ENCODE assay signal across 14 mouse cellular contexts in the genomic region with DNA sequence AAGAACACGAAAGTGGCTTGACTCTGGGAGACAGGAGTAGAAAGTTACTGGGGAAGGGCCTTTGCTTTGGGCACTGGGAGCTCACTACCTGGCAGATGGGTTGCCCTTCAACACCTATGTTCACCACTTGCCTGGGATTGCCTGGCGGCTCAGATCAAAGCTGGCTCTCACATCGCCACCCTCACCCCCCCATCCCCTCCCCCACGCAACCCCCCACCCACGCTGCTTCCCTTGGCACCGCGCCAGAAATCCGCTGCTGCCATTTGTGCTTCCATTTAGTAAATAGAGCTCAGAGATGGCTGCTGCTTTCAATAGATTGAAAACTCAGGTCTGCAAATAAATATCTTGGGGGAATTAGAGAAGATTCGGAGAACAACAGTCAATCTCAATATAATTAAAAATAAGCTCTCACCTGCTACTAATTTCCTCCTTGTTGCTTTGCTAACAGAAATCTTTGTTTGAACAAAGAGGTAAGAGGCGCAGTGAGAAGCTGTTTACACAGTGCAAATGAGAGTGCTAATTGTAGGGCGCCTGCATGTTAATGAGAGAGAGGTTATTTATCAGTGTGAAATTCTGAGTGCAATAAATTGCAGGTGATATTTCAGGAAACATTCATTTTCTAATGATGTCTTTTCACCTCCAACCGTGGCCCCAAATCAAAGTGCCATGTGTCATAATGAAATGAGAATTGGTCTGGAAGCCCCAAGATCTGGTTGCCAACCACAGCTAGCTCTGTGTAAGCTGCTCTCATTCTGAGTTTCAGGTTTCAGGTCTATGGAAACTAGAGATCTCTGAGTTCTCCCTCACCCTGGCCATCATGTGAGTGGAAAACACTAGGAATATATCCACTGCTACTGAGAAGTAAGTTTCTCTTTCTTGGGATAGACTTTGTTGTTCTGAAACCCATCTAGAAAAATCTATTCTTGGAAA.
DNase-seq lines count a peak whose midpoint lies in the region; ATAC-seq and TF ChIP-seq lines count a peak whose summit lies in the region.
"Had no signal": no experiment of that assay in that cellular context is flagged by ENCODE, and none has a peak within 500 bp of the region (broad histone marks: within the 10 kb centered on the region; RNA-seq: fewer than 3 reads in every experiment).

No protein-coding gene starts in this region.

- no peak overlapping the region for H3K4me3 ChIP-seq in hindbrain, embryonic 13.5 days
- no peak overlapping the region for H3K4me3 ChIP-seq in hindbrain, embryonic 10.5 days
- no peak overlapping the region for H3K4me3 ChIP-seq in hindbrain, postnatal 0 days (ENCODE audit: low read length)
- H3K4me3 ChIP-seq: kidney, embryonic 15.5 days; liver, embryonic 15.5 days had no signal

- no peaks in the 10 kb centered on the region for H3K36me3 ChIP-seq in hindbrain, embryonic 13.5 days
- no peaks in the 10 kb centered on the region for H3K36me3 ChIP-seq in hindbrain, embryonic 10.5 days
- no peaks in the 10 kb centered on the region for H3K36me3 ChIP-seq in hindbrain, postnatal 0 days (ENCODE audit: insufficient read depth, low read length)
- H3K36me3 ChIP-seq: kidney, embryonic 15.5 days; liver, embryonic 15.5 days had no signal

- no peak overlapping the region for H3K9ac ChIP-seq in hindbrain, embryonic 13.5 days
- H3K9ac ChIP-seq in hindbrain, postnatal 0 days (replicated peaks; ENCODE audit: low read length), result no peak overlapping the region
- H3K9ac ChIP-seq: kidney, embryonic 15.5 days; liver, embryonic 15.5 days had no signal

- 58% methylated on average over 12 of the region's 12 CpGs for WGBS in hindbrain, embryonic 13.5 days
- WGBS in hindbrain, embryonic 10.5 days, result 74% methylated on average over 12 of the region's 12 CpGs
- 46% methylated on average over 12 of the region's 12 CpGs for WGBS in hindbrain, postnatal 0 days

- ATAC-seq in hindbrain, embryonic 13.5 days (ENCODE audit: low FRiP score), result peak; percentile 63; the same call in 1 of the 2 replicates
- ATAC-seq in hindbrain, postnatal 0 days, result no peak
- ATAC-seq: CD4-positive, CD25-positive, alpha-beta regulatory T cell, adult 4 months; Patski had no signal

- 0 out of 2 replicates have a peak overlapping the region, but pooled peaks have one; percentile 10 for H3K4me2 ChIP-seq in hindbrain, embryonic 13.5 days
- no peak overlapping the region for H3K4me2 ChIP-seq in hindbrain, postnatal 0 days (ENCODE audit: low read depth, low read length)
- H3K4me2 ChIP-seq: kidney, embryonic 15.5 days; liver, embryonic 15.5 days had no signal

- DNase-seq in hindbrain, embryonic 10.5 days (ENCODE audit: low spot score), result no peak
- DNase-seq in testis, postnatal 10 days (ENCODE audit: low spot score), result peak; percentile 50
- no peak for DNase-seq in testis, postnatal 14 days (ENCODE audit: low spot score)
- DNase-seq in hindbrain, postnatal 0 days (ENCODE audit: low spot score), result peak; percentile 62
- no peak for DNase-seq in thymus, postnatal 4 days
- no peak for DNase-seq in gastrocnemius, adult 18-20 months (ENCODE audit: low spot score)
- DNase-seq: adrenal gland, postnatal 25 days; cerebellum, adult 18-20 months; heart, postnatal 10 days had no signal

- peak overlapping the region; percentile 66 for H3K27ac ChIP-seq in hindbrain, embryonic 13.5 days
- H3K27ac ChIP-seq in hindbrain, embryonic 10.5 days, result no peak overlapping the region
- no peak overlapping the region for H3K27ac ChIP-seq in hindbrain, postnatal 0 days
- H3K27ac ChIP-seq: kidney, embryonic 15.5 days; liver, embryonic 15.5 days had no signal

- peaks cover 11% of the 10 kb centered on the region; the same call in 1 of the 2 replicates for H3K4me1 ChIP-seq in hindbrain, embryonic 13.5 days (replicated peaks)
- peaks cover 7% of the 10 kb centered on the region; the same call in 1 of the 2 replicates for H3K4me1 ChIP-seq in hindbrain, embryonic 10.5 days (replicated peaks)
- no peaks in the 10 kb centered on the region for H3K4me1 ChIP-seq in hindbrain, postnatal 0 days (ENCODE audit: insufficient read depth, low read length)
- H3K4me1 ChIP-seq: liver, embryonic 15.5 days had no signal

- TF ChIP-seq CTCF in hindbrain, postnatal 0 days (IDR thresholded peaks at IDR 0.05; ENCODE audit: low read depth), result no peak

- H3K9me3 ChIP-seq in hindbrain, embryonic 13.5 days, result 0 out of 2 replicates have a peak, but pooled peaks cover 6% of the 10 kb centered on the region
- H3K9me3 ChIP-seq in hindbrain, embryonic 10.5 days, result peaks cover 5% of the 10 kb centered on the region; the same call in 1 of the 2 replicates
- H3K9me3 ChIP-seq in hindbrain, postnatal 0 days (ENCODE audit: low read length), result no peaks in the 10 kb centered on the region
- H3K9me3 ChIP-seq: kidney, embryonic 15.5 days; liver, embryonic 15.5 days had no signal

- H3K27me3 ChIP-seq in hindbrain, embryonic 13.5 days, result no peaks in the 10 kb centered on the region
- H3K27me3 ChIP-seq in hindbrain, embryonic 10.5 days (ENCODE audit: insufficient read depth, poor library complexity, severe bottlenecking), result no peaks in the 10 kb centered on the region
- no peaks in the 10 kb centered on the region for H3K27me3 ChIP-seq in hindbrain, postnatal 0 days (ENCODE audit: insufficient read depth, low read length)
- H3K27me3 ChIP-seq: kidney, embryonic 15.5 days; liver, embryonic 15.5 days had no signal

Comparison
In these comparisons a context has a peak if more than half of its experiments do, and no peak if none do; other contexts are left out.
1. DNase-seq: peak in testis, postnatal 10 days (single experiment) and hindbrain, postnatal 0 days (single experiment); none in hindbrain, embryonic 10.5 days (single experiment), testis, postnatal 14 days (single experiment), thymus, postnatal 4 days (single experiment) and gastrocnemius, adult 18-20 months (single experiment).